Mouse (Mus musculus) neural tube, embryonic 10.5 days (tissue): ENCODE data around the gene Exoc3l2.

ENCODE experiments used
- DNase-seq: peaks from one replicate; pipeline ENCODE4 v3.0.0-alpha.2; 2017; ENCODE audit warnings: low spot score; ENCODE audit errors: extremely low spot score

Exoc3l2 gene

DNA sequence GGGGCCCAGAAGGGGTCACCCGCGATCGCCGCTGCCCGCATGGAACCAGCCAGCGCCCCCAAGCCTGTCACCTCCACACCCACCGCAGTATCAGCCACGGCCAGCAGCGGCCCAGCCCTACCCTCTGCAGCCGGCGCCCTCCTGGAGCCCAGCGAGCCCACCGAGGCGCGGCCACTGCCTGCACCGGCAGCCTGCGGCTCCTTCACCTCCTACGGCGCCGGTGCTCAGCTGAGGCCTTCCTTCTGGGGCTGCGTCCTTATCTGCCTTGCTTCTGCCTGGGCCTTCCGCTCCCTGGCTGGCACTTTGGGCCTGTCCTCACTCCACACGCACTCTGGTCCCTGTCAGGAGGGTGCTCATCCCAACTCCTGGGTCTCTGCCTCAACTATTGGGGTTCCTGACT, 56.9 kb downstream of the Exoc3l2 start:
- peak; percentile 46 for DNase-seq

DNA sequence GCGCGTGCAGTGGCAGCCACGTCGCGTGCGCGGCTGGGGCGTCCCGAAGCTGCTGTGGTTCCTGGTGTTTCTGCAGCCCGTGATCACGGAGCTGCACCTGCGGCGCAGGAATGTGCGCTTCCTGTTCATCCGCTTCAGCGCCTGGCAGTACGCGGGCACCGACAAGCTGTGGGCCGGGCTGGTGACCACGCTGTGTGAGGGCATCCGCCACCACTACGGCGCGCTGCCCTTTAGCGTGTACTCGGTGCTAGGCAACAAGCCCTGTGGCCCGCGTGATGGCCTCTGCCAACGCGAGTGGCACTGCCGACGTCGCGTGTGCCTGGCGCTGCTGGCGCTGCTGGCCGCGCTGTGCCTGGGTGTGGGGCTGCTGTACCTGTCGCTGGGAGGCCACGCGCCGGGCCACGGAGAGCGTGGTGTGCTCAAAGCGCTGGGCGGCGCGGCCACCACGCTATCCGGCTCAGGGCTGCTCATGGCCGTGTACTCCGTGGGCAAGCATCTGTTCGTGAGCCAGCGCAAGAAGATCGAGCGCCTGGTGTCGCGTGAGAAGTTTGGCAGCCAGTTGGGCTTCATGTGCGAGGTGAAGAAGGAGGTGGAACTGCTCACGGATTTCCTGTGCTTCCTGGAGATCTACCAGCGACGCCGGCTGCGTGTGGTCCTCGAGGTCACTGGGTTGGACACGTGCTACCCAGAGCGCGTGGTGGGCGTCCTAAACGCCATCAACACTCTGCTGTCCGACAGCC, 60.1 kb downstream of the Exoc3l2 start:
- DNase-seq, result no peak

- peak; percentile 76 for DNase-seq
Observed at GRCm38 (mm10) chr7:19523757-19524419, 60.8 kb downstream of the Exoc3l2 start.

GRCm38 (mm10) chr7:19524420-19525104, 61.4 kb downstream of the Exoc3l2 start:
- no peak for DNase-seq

- no peak for DNase-seq
Observed at GRCm38 (mm10) chr7:19525105-19525481, 62.0 kb downstream of the Exoc3l2 start.

- DNase-seq, result no peak
Observed at GRCm38 (mm10) chr7:19531077-19531476, 67.9 kb downstream of the Exoc3l2 start.

DNA sequence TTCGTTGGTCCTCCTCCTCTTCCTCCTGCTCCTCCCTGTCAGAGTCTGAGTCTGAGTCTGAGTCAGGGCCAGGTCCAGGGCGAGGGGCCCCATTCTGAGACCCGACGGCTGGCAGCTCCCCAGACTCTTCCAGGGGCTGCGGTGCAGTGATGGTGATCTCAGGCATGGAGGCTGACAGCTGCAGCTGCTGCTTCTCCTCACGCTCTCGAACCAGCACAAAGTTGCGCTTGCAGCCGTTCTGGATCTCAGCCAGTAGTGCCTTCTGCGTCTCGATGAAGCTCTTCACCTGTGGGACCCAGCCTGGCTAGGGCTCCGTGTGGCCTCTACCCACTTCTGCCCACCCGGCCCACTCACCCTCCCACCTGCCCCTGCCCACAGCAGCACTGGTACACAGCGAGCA, 69.1 kb downstream of the Exoc3l2 start:
- DNase-seq, result no peak

- DNase-seq, result no peak
Observed at GRCm38 (mm10) chr7:19534676-19535075, 71.5 kb downstream of the Exoc3l2 start.

GRCm38 (mm10) chr7:19540771-19541566, 77.8 kb downstream of the Exoc3l2 start:
- no peak for DNase-seq

- DNase-seq, result no peak
Observed at GRCm38 (mm10) chr7:19541681-19542154, 78.6 kb downstream of the Exoc3l2 start.

DNA sequence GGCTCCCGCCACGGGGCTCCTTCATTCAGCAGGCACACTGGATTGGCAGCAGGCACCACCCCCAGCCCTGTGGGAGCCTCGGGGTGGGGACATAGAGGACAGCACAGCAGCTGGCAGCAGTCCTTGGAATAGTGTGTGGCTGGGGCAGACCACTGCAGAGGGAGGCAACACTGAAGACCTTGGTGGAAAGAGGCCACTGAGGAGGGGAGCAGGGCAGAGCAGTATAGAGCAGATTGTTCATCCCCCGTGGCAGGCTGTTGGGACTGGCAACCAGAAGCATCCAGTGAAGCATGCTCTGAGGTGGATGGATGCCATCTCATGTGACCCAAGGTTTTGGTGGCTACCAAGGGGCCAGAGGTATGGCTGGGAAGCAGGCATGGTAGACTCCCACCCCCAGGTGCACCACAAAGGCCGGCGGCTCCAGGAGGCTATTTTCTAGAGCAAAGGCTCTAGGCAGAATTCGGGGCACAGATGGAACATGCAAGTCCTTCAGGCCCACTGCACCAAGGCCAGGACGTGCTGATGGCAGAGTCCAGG, 79.1 kb downstream of the Exoc3l2 start:
- DNase-seq, result no peak

DNA sequence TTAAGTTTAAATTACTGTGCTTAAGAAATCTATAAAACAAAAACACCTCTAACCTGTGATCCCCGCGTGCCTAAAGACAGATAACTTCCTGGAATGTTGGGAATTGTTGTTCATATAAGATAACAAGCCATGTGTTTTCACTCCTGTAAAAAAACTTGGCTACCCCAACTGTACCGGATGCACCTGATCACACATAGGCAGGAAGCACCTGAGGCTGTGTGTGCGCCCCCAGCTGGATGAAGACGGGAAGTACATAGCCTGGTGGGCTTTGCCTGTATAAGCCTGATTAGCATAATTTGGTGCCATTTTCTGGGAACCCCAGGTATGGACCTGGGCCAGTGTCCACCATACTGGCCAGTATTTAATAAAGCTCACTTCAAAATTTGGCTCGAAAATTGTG, 80.5 kb downstream of the Exoc3l2 start:
- DNase-seq, result no peak

DNA sequence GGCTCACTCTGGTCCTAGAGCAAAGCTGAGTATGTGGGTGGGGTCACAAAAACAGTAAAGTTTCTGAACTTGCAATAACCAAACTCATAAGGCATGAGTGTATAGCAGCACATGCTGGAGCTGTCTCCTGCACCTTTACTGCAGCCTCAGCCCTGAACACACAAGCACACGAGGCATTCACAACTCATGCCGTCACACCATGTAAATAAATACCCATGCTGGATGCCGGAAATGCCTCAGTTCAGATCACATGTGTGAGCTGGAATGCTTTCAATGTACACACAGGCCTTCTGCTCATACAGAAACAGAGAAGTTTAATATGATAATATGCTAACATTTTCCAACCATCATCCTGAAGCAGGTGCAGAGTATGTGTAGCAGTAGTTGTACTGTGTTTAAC, 82.9 kb downstream of the Exoc3l2 start:
- no peak for DNase-seq
